Mouse (Mus musculus): Measurements from ENCODE around the gene Atp5d. TPM values are rescaled to one million over a fixed set of nuclear protein-coding genes. Genes with fewer than 3 reads are reported as not detected.

The Atp5d gene
- polyA plus RNA-seq, 1 experiment from 2014 or later, result 582 TPM

- 0 out of 2 replicates have a peak, but pooled peaks have one; percentile 2 for ATAC-seq (ENCODE audit: low FRiP score, low TSS enrichment)
- peaks cover 88% of the 10 kb centered on the region for H3K4me1 ChIP-seq (ENCODE audit: control insufficient read depth, insufficient read depth, low read length)
- WGBS, result 4% methylated on average over 18 of the region's 18 CpGs
- no peaks in the 10 kb centered on the region for H3K27me3 ChIP-seq (ENCODE audit: control insufficient read depth, insufficient read depth, low read length)
- no peaks in the 10 kb centered on the region for H3K9me3 ChIP-seq (ENCODE audit: control insufficient read depth, low read length)
- no peak overlapping the region for H3K4me3 ChIP-seq (ENCODE audit: low read length)
- H3K27ac ChIP-seq (ENCODE audit: low read depth, low read length), result peak overlapping the region; percentile 99
- H3K9ac ChIP-seq (ENCODE audit: low read depth, low read length), result peak overlapping the region; percentile 44
- H3K4me2 ChIP-seq (replicated peaks; ENCODE audit: low read depth, low read length), result peak overlapping the region; percentile 56
- H3K36me3 ChIP-seq (ENCODE audit: control insufficient read depth, insufficient read depth, low read length), result peaks cover 43% of the 10 kb centered on the region
Measured at GRCm38 (mm10) chr10:80158307-80158986, 20.0 kb downstream of the Atp5d start.

GRCm38 (mm10) chr10:80159021-80159560 lies 20.7 kb downstream of the Atp5d start:
- peak overlapping the region; percentile 56 for H3K4me2 ChIP-seq (replicated peaks; ENCODE audit: low read depth, low read length)
- H3K27ac ChIP-seq (ENCODE audit: low read depth, low read length), result peak overlapping the region; percentile 99
- no peak; the same call in 1 of the 2 replicates for ATAC-seq (ENCODE audit: low FRiP score, low TSS enrichment)
- H3K4me3 ChIP-seq (ENCODE audit: low read length), result peak overlapping the region; percentile 29
- peak overlapping the region; percentile 44; the same call in 1 of the 2 replicates for H3K9ac ChIP-seq (ENCODE audit: low read depth, low read length)
- 9% methylated on average over 12 of the region's 12 CpGs for WGBS
- peaks cover 37% of the 10 kb centered on the region for H3K36me3 ChIP-seq (ENCODE audit: control insufficient read depth, insufficient read depth, low read length)
- H3K27me3 ChIP-seq (ENCODE audit: control insufficient read depth, insufficient read depth, low read length), result no peaks in the 10 kb centered on the region
- H3K4me1 ChIP-seq (ENCODE audit: control insufficient read depth, insufficient read depth, low read length), result peaks cover 87% of the 10 kb centered on the region
- H3K9me3 ChIP-seq (ENCODE audit: control insufficient read depth, low read length), result no peaks in the 10 kb centered on the region

- ATAC-seq (ENCODE audit: low FRiP score, low TSS enrichment), result peak; percentile 70
- peak overlapping the region; percentile 99 for H3K27ac ChIP-seq (ENCODE audit: low read depth, low read length)
Measured at GRCm38 (mm10) chr10:80159561-80160454, 21.4 kb downstream of the Atp5d start.

GRCm38 (mm10) chr10:80160455-80161371 lies 22.3 kb downstream of the Atp5d start:
- peak overlapping the region; percentile 37 for H3K4me3 ChIP-seq (ENCODE audit: low read length)
- WGBS, result under 1% methylated on average over 32 of the region's 33 CpGs
- peak overlapping the region; percentile 99 for H3K27ac ChIP-seq (ENCODE audit: low read depth, low read length)
- peak overlapping the region; percentile 74 for H3K4me2 ChIP-seq (replicated peaks; ENCODE audit: low read depth, low read length)
- peaks cover 20% of the 10 kb centered on the region for H3K36me3 ChIP-seq (ENCODE audit: control insufficient read depth, insufficient read depth, low read length)
- peak overlapping the region; percentile 45 for H3K9ac ChIP-seq (ENCODE audit: low read depth, low read length)
- peak; percentile 7 for ATAC-seq (ENCODE audit: low FRiP score, low TSS enrichment)
- H3K4me1 ChIP-seq (ENCODE audit: control insufficient read depth, insufficient read depth, low read length), result peaks cover 84% of the 10 kb centered on the region
- no peaks in the 10 kb centered on the region for H3K9me3 ChIP-seq (ENCODE audit: control insufficient read depth, low read length)
- H3K27me3 ChIP-seq (ENCODE audit: control insufficient read depth, insufficient read depth, low read length), result no peaks in the 10 kb centered on the region

More at GRCm38 (mm10) chr10:80159561-80160454, 21.4 kb downstream of the Atp5d start:
- H3K9ac ChIP-seq (ENCODE audit: low read depth, low read length), result peak overlapping the region; percentile 45; the same call in 1 of the 2 replicates
- H3K4me1 ChIP-seq (ENCODE audit: control insufficient read depth, insufficient read depth, low read length), result peaks cover 88% of the 10 kb centered on the region
- H3K4me3 ChIP-seq (ENCODE audit: low read length), result peak overlapping the region; percentile 37
- peaks cover 30% of the 10 kb centered on the region for H3K36me3 ChIP-seq (ENCODE audit: control insufficient read depth, insufficient read depth, low read length)
- H3K4me2 ChIP-seq (replicated peaks; ENCODE audit: low read depth, low read length), result peak overlapping the region; percentile 74
- H3K9me3 ChIP-seq (ENCODE audit: control insufficient read depth, low read length), result no peaks in the 10 kb centered on the region
- under 1% methylated on average over 55 of the region's 55 CpGs for WGBS
- H3K27me3 ChIP-seq (ENCODE audit: control insufficient read depth, insufficient read depth, low read length), result no peaks in the 10 kb centered on the region

GRCm38 (mm10) chr10:80161522-80162242 lies 23.2 kb downstream of the Atp5d start:
- Histone ChIP-seq H3K27ac (ENCODE audit: low read depth, low read length) (peak overlapping the region; percentile 99), H3K27me3 (ENCODE audit: control insufficient read depth, insufficient read depth, low read length) (no peaks in the 10 kb centered on the region), H3K4me3 (ENCODE audit: low read length) (peak overlapping the region; percentile 37), H3K4me1 (ENCODE audit: control insufficient read depth, insufficient read depth, low read length) (peaks cover 83% of the 10 kb centered on the region), H3K9me3 (ENCODE audit: control insufficient read depth, low read length) (no peaks in the 10 kb centered on the region), H3K36me3 (ENCODE audit: control insufficient read depth, insufficient read depth, low read length) (peaks cover 11% of the 10 kb centered on the region), H3K4me2 (replicated peaks; ENCODE audit: low read depth, low read length) (peak overlapping the region; percentile 74), H3K9ac (ENCODE audit: low read depth, low read length) (peak overlapping the region; percentile 45; the same call in 1 of the 2 replicates)
- peak; percentile 37 for ATAC-seq (ENCODE audit: low FRiP score, low TSS enrichment)
- WGBS, result 5% methylated on average over 6 of the region's 7 CpGs

GRCm38 (mm10) chr10:80162243-80162608 lies 23.8 kb downstream of the Atp5d start:
- Histone ChIP-seq H3K9me3 (ENCODE audit: control insufficient read depth, low read length) (no peaks in the 10 kb centered on the region), H3K4me1 (ENCODE audit: control insufficient read depth, insufficient read depth, low read length) (peaks cover 81% of the 10 kb centered on the region), H3K27ac (ENCODE audit: low read depth, low read length) (peak overlapping the region; percentile 99), H3K4me2 (replicated peaks; ENCODE audit: low read depth, low read length) (peak overlapping the region; percentile 74; the same call in 1 of the 2 replicates), H3K9ac (ENCODE audit: low read depth, low read length) (no peak overlapping the region), H3K27me3 (ENCODE audit: control insufficient read depth, insufficient read depth, low read length) (no peaks in the 10 kb centered on the region), H3K36me3 (ENCODE audit: control insufficient read depth, insufficient read depth, low read length) (peaks cover 5% of the 10 kb centered on the region), H3K4me3 (ENCODE audit: low read length) (no peak overlapping the region)
- WGBS, result 76% methylated on average over 3 of the region's 3 CpGs
- ATAC-seq (ENCODE audit: low FRiP score, low TSS enrichment), result no peak

GRCm38 (mm10) chr10:80162716-80163299 lies 24.4 kb downstream of the Atp5d start:
- Histone ChIP-seq H3K36me3 (ENCODE audit: control insufficient read depth, insufficient read depth, low read length) (no peaks in the 10 kb centered on the region; the same call in 1 of the 2 replicates), H3K4me1 (ENCODE audit: control insufficient read depth, insufficient read depth, low read length) (peaks cover 76% of the 10 kb centered on the region), H3K4me2 (replicated peaks; ENCODE audit: low read depth, low read length) (no peak overlapping the region), H3K27ac (ENCODE audit: low read depth, low read length) (peak overlapping the region; percentile 99; the same call in 1 of the 2 replicates), H3K27me3 (ENCODE audit: control insufficient read depth, insufficient read depth, low read length) (no peaks in the 10 kb centered on the region), H3K4me3 (ENCODE audit: low read length) (no peak overlapping the region), H3K9me3 (ENCODE audit: control insufficient read depth, low read length) (no peaks in the 10 kb centered on the region), H3K9ac (ENCODE audit: low read depth, low read length) (no peak overlapping the region)
- no peak for ATAC-seq (ENCODE audit: low FRiP score, low TSS enrichment)
- WGBS, result 45% methylated on average over 6 of the region's 6 CpGs
